Mouse (Mus musculus) gastrocnemius, adult 2 months (tissue): ENCODE data around the gene Gfy. TPM values are rescaled to one million over a fixed set of nuclear protein-coding genes. Genes with fewer than 3 reads are reported as not detected.

ENCODE experiments used
- DNase-seq: peaks from one replicate; pipeline ENCODE4 v3.0.0; 2022
- H3K27ac ChIP-seq: fragments of 200-600 bp; 2 replicates; pipeline ENCODE4 v1.8.1; 2022; ENCODE audit warnings: mild to moderate bottlenecking
- H3K4me3 ChIP-seq: fragments of 200-600 bp; 2 replicates; pipeline ENCODE4 v1.8.1; 2022; ENCODE audit warnings: mild to moderate bottlenecking, moderate library complexity
- CTCF ChIP-seq: fragments of 200-600 bp; IDR thresholded peaks from 2 replicates; pipeline ENCODE4 v1.8.1; 2022; ENCODE audit warnings: antibody characterized with exemption, mild to moderate bottlenecking, moderate library complexity
- intact Hi-C: fragments of 180-260 bp; cut with DNase I; formaldehyde crosslinking; loops from one replicate; pipeline ENCODE4 v1.15.1; 2025
- long read RNA-seq, 2 experiments: library from polyadenylated mRNA; stranded (forward); transcript quantifications; one replicate each; pipeline ENCODE4 v2.0.0; 2021
- total RNA-seq, 2 experiments: library from RNA; stranded (reverse); gene quantifications; 2 replicates each; pipeline ENCODE4 v1.2.3; 2021

Gfy gene
- not detected for total RNA-seq
- long read RNA-seq, experiment 1, result 0 reads
- long read RNA-seq, experiment 2, result 0 reads

DNA sequence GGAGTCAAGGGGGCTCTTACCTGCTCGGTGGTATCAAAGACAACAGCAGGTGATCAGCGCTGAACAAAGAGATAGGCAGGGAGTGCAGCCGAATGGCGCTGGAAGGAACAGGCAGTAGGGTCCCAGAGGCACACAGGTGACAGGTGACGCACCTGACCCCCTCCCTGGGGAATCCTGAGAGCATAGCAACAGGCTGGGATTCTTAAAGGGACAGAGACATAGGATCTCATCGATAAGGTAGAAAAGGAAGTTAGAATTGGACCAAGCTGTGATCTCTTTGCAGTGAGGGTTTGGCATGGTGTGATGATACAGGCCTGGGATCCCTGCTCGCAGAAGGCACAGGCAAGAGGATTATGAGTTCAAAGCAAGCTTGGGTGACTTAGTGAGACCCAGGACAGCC lies at the start of gene Gfy:
TSS of gene Gfy (minus strand) at position 101 of the 400 bp plus-strand sequence.
- DNase-seq, result no peak
- no peak within 1 kb of the TSS for H3K27ac ChIP-seq
- intact Hi-C loops, result no loop called here

GRCm38 (mm10) chr7:45229046-45229445 lies 49.7 kb upstream of the Gfy start:
- no peak for DNase-seq
- intact Hi-C loops, result no loop called here
- no peak overlapping the region for H3K27ac ChIP-seq
- H3K4me3 ChIP-seq, result no peak overlapping the region
- TF ChIP-seq CTCF, result no peak

More for the DNA sequence above, at the start of gene Gfy:
- no peak within 1 kb of the TSS for H3K4me3 ChIP-seq
- no peak for TF ChIP-seq CTCF

- intact Hi-C loops, result no loop called here
- no peak for DNase-seq
- TF ChIP-seq CTCF, result no peak
- Histone ChIP-seq H3K4me3 (no peak overlapping the region), H3K27ac (no peak overlapping the region)
Observed at GRCm38 (mm10) chr7:45228548-45228947, 49.2 kb upstream of the Gfy start.

GRCm38 (mm10) chr7:45226421-45226820 lies 47.1 kb upstream of the Gfy start:
- DNase-seq, result no peak
- no peak overlapping the region for H3K27ac ChIP-seq
- H3K4me3 ChIP-seq, result no peak overlapping the region
- intact Hi-C loops, result no loop called here
- no peak for TF ChIP-seq CTCF

DNA sequence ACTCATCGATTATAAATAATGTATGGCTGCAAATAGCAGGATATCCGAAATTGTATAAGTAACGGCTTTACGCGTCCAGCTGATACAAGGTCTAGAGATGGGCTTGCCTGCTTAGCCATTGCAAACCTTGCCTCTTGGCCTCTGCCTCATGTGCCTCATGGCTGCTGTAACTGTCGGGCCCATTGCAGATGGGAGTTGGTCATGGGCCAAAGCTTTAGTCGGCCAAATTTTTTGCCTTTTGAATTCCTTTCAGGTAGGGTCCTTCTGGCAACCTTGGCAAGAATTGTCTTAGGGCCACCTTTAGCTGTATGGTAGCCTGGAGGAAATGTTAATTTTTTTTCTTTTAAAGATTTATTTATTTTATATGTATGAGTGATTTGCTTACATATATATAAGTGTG lies 45.5 kb upstream of the Gfy start:
- intact Hi-C loops, result no loop called here
- no peak overlapping the region for H3K4me3 ChIP-seq
- no peak for DNase-seq
- no peak for TF ChIP-seq CTCF
- H3K27ac ChIP-seq, result no peak overlapping the region

DNA sequence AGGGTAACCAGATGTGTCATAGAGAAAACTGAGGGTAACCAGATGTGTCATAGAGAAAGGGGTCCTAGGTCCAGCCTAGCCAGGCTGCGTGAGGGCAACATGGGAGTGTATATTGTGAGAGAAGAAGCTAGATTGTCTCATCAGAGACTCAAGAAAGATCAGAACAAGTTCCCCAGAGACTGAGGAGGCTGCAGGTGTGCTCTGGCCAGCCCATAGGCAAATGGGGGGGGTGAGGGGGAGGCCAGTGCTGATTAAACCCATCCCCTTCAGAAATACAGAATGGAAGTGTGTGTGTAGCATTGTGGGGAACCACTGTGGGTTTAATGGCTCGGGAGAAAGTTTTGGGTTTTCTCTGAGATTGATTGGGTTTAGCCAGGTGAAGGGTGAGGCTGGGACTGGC lies 42.3 kb upstream of the Gfy start:
- intact Hi-C loops, result no loop called here
- no peak overlapping the region for H3K4me3 ChIP-seq
- no peak for DNase-seq
- no peak overlapping the region for H3K27ac ChIP-seq
- no peak for TF ChIP-seq CTCF

DNA sequence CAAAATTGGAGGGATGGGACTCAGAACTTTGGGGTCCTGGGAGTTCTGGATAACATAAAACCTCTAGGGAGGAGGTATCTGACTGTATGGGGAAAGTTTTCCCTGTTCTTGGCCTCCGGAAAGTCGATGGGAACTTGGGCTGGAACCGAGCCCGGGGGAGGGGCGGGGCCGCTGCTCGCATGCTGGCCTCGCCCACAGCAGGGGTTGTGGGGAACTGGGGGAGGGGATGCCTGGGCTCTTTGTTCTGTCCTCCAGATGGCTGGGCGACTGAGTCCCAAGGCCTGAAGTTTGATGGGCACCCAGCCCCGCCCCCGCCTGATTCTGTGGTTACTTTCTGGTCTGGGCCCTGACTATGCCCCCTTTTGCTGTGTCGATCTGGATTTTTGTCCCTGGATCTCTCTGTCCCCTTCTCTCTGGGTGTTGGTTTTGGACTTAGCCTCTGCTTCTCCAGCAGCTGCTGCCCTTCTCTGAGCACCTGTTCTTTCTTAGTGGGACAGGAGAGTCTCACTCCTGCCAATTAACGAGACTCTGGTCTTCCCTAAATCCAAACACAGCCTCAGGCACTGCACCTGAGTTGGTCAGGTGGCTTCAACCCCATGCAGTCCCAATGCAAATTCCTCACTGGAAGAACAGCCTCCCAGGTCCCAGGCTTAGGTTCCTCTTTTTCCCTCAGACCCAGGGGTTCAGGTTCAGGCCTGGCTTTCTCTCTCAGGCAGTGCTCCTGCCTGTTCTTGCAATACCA lies 37.2 kb upstream of the Gfy start:
- peak overlapping the region; percentile 79 for H3K4me3 ChIP-seq
- peak; percentile 65 for DNase-seq
- TF ChIP-seq CTCF, result no peak
- intact Hi-C loops, result no loop called here
- H3K27ac ChIP-seq, result peak overlapping the region; percentile 76

GRCm38 (mm10) chr7:45215673-45216441 lies 36.5 kb upstream of the Gfy start, which contains the start of gene Tead2:
Gene Tead2 (plus strand): TSS chr7:45215753.
- intact Hi-C loops, result no loop called here
- peak; percentile 62 for DNase-seq

GRCm38 (mm10) chr7:45213708-45214107 lies 34.3 kb upstream of the Gfy start:
- H3K4me3 ChIP-seq, result no peak overlapping the region
- intact Hi-C loops, result no loop called here
- TF ChIP-seq CTCF, result no peak
- no peak overlapping the region for H3K27ac ChIP-seq
- no peak for DNase-seq

More at GRCm38 (mm10) chr7:45215673-45216441, 36.5 kb upstream of the Gfy start, which contains the start of gene Tead2:
- no peak for TF ChIP-seq CTCF
- H3K27ac ChIP-seq, result peak within 1 kb of the TSS; percentile 76
- peak within 1 kb of the TSS; percentile 79 for H3K4me3 ChIP-seq

DNA sequence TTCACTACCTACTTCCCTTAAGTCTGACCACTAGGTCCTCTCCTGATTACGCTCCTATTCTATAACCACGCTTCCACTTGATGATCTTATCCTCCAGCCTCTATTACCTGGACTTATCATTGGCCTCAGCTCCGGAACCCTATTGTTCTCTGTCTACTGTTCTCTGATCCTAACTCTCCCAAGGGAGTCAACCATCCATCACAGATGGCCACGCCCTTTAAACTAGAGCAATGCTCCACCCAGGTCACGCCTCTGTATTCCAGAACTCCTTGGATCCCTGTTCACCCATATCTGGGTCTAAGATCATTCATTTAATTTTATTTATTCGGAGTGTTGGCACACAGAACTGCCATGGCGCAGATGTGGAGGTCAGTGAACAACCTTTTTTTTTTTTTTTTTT lies 33.0 kb upstream of the Gfy start:
- TF ChIP-seq CTCF, result no peak
- Histone ChIP-seq H3K4me3 (no peak overlapping the region), H3K27ac (no peak overlapping the region)
- no peak for DNase-seq
- intact Hi-C loops, result no loop called here

DNA sequence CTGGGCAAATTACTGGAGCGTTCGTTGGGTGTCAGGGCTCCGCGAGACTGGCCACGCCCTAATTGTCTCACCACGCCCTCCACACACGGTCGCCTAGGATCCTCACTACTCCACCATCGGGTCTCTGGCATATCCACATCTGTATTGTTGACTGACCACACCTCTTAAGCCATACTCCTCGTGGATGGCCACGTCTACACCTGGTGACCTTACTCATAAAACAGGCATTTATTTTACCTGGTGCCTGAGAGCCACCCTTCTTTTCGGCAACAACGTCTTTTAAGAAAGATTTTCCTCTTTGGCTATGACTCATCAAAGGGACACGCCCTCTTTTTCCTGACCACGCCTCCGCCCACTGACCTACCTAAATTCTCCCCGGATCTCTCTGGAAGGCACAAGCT lies 32.5 kb upstream of the Gfy start, which contains the start of gene Dkkl1:
TSS of gene Dkkl1 (minus strand) at position 297 of the 401 bp plus-strand sequence.
- no peak for DNase-seq
- no peak for TF ChIP-seq CTCF
- Histone ChIP-seq H3K27ac (no peak within 1 kb of the TSS), H3K4me3 (no peak within 1 kb of the TSS)
- intact Hi-C loops, result no loop called here

GRCm38 (mm10) chr7:45211070-45211469 lies 31.7 kb upstream of the Gfy start:
- DNase-seq, result no peak
- no peak overlapping the region for H3K27ac ChIP-seq
- H3K4me3 ChIP-seq, result no peak overlapping the region
- TF ChIP-seq CTCF, result no peak
- intact Hi-C loops, result no loop called here

- peak; percentile 13; the same call in 1 of the 2 replicates for TF ChIP-seq CTCF
- Histone ChIP-seq H3K27ac (no peak overlapping the region), H3K4me3 (no peak overlapping the region)
- intact Hi-C loops, result no loop called here
- DNase-seq, result no peak
Observed at GRCm38 (mm10) chr7:45208260-45208659, 28.9 kb upstream of the Gfy start.
